In the genomic region with DNA sequence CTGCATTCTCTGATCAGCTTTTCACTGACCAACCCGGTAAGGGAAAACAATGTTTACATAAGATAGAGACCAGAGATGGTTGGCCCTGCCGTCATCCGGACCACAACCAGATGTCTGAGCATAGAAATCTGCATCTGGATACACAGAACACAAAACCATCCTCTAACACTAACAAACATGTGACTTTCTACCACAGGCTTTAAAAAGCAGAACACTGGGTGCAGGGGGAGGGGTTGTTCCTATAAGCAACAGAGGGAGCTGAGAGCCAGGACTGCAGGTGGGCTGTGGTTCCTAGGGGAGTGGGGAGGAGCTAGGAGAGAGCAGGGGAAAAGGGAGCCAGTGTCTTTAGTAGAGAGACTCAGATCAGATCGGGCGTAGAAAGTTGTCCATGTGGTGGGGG, we compare ENCODE assay signal across 20 mouse cellular contexts. TPM values are rescaled to one million over a fixed set of nuclear protein-coding genes. Genes with fewer than 3 reads are reported as not detected.
DNase-seq lines count a peak whose midpoint lies in the region; ATAC-seq lines count a peak whose summit lies in the region.
"Had no signal": no experiment of that assay in that cellular context is flagged by ENCODE, and none has a peak within 500 bp of the region (broad histone marks: within the 10 kb centered on the region; RNA-seq: fewer than 3 reads in every experiment).

No protein-coding gene starts in this region.

- no peak overlapping the region for H3K27ac ChIP-seq in heart, embryonic 11.5 days (ENCODE audit: low read depth, low read length)
- no peak overlapping the region for H3K27ac ChIP-seq in midbrain, embryonic 16.5 days (ENCODE audit: low read length)
- no peak overlapping the region for H3K27ac ChIP-seq in intestine, embryonic 15.5 days
- H3K27ac ChIP-seq: forebrain, embryonic 13.5 days; gastrocnemius, adult 2 months; limb, embryonic 12.5 days had no signal

- no peak overlapping the region for H3K4me3 ChIP-seq in heart, embryonic 11.5 days (ENCODE audit: low read depth, low read length)
- H3K4me3 ChIP-seq in midbrain, embryonic 16.5 days (ENCODE audit: low read depth, low read length), result no peak overlapping the region
- H3K4me3 ChIP-seq in intestine, embryonic 15.5 days (replicated peaks), result no peak overlapping the region
- H3K4me3 ChIP-seq: forebrain, embryonic 13.5 days; gastrocnemius, adult 2 months; limb, embryonic 12.5 days; myocyte had no signal

- H3K27me3 ChIP-seq in heart, embryonic 11.5 days (ENCODE audit: control insufficient read depth, insufficient read depth, low read length), result no peaks in the 10 kb centered on the region
- H3K27me3 ChIP-seq in splenic B cell, adult 2 months (ENCODE audit: control insufficient read depth, insufficient read depth, low read length, poor library complexity, severe bottlenecking), result no peaks in the 10 kb centered on the region
- no peaks in the 10 kb centered on the region for H3K27me3 ChIP-seq in midbrain, embryonic 16.5 days (ENCODE audit: control insufficient read depth, insufficient read depth, low read depth, low read length)
- H3K27me3 ChIP-seq in intestine, embryonic 15.5 days (replicated peaks), result no peaks in the 10 kb centered on the region
- H3K27me3 ChIP-seq: forebrain, embryonic 13.5 days; limb, embryonic 12.5 days had no signal

- H3K4me2 ChIP-seq in heart, embryonic 11.5 days, result no peak overlapping the region
- no peak overlapping the region for H3K4me2 ChIP-seq in midbrain, embryonic 16.5 days (ENCODE audit: low read length)
- H3K4me2 ChIP-seq in intestine, embryonic 15.5 days (replicated peaks), result no peak overlapping the region
- H3K4me2 ChIP-seq: forebrain, embryonic 13.5 days; limb, embryonic 12.5 days; lung, embryonic 14.5 days had no signal

- H3K36me3 ChIP-seq in heart, embryonic 11.5 days (ENCODE audit: control insufficient read depth, insufficient read depth, low read length), result no peaks in the 10 kb centered on the region
- H3K36me3 ChIP-seq in splenic B cell, adult 2 months (ENCODE audit: control insufficient read depth, insufficient read depth, low read length, poor library complexity, severe bottlenecking), result no peaks in the 10 kb centered on the region
- no peaks in the 10 kb centered on the region for H3K36me3 ChIP-seq in midbrain, embryonic 16.5 days (ENCODE audit: control insufficient read depth, insufficient read depth, low read length)
- H3K36me3 ChIP-seq in intestine, embryonic 15.5 days, result no peaks in the 10 kb centered on the region
- H3K36me3 ChIP-seq: limb, embryonic 12.5 days had no signal

- WGBS in heart, embryonic 11.5 days (ENCODE audit: insufficient replicate concordance), result 29% methylated on average over 5 of the region's 5 CpGs
- WGBS in midbrain, embryonic 16.5 days, result 55% methylated on average over 5 of the region's 5 CpGs
- 26% methylated on average over 5 of the region's 5 CpGs for WGBS in intestine, embryonic 15.5 days

- H3K4me1 ChIP-seq in heart, embryonic 11.5 days (ENCODE audit: control insufficient read depth, insufficient read depth, low read length), result 0 out of 2 replicates have a peak, but pooled peaks cover 2% of the 10 kb centered on the region
- H3K4me1 ChIP-seq in midbrain, embryonic 16.5 days (ENCODE audit: control insufficient read depth, insufficient read depth, low read length), result no peaks in the 10 kb centered on the region
- 0 out of 2 replicates have a peak, but pooled peaks cover 3% of the 10 kb centered on the region for H3K4me1 ChIP-seq in intestine, embryonic 15.5 days (replicated peaks)
- H3K4me1 ChIP-seq: forebrain, embryonic 13.5 days; limb, embryonic 12.5 days had no signal

- no peak for ATAC-seq in heart, embryonic 11.5 days (replicated peaks; ENCODE audit: insufficient number of reproducible peaks, low FRiP score, low TSS enrichment)
- ATAC-seq in granulocyte monocyte progenitor cell, adult 5-6 weeks (replicated peaks; ENCODE audit: poor library complexity, severe bottlenecking), result peak; percentile 72
- ATAC-seq in midbrain, embryonic 16.5 days, result no peak
- ATAC-seq in intestine, embryonic 15.5 days, result no peak
- ATAC-seq: forebrain, embryonic 13.5 days; intestine, embryonic 16.5 days had no signal

- H3K9ac ChIP-seq in heart, embryonic 11.5 days (ENCODE audit: low read depth, low read length), result no peak overlapping the region
- H3K9ac ChIP-seq in midbrain, embryonic 16.5 days (ENCODE audit: low read depth, low read length), result no peak overlapping the region
- H3K9ac ChIP-seq in intestine, embryonic 15.5 days, result no peak overlapping the region
- H3K9ac ChIP-seq: forebrain, embryonic 13.5 days; limb, embryonic 12.5 days; lung, embryonic 14.5 days had no signal

- DNase-seq in heart, adult 11 months, result peak; percentile 79
- DNase-seq in CD8-positive naive resting alpha-beta T cell, adult 2 months (ENCODE audit: low read depth in 2 of 2, low spot score in 2 of 2), result peak; percentile 42 to 58
- DNase-seq in splenic B cell, adult 2 months (ENCODE audit: low read depth, low spot score), result peak; percentile 57
- DNase-seq in cerebellum, postnatal 10 days, result no peak
- DNase-seq: cerebellum, adult 11 months; gastrocnemius, adult 2 months; heart, postnatal 4 days; kidney, postnatal 14 days; lung, embryonic 14.5 days had no signal

- no peaks in the 10 kb centered on the region for H3K9me3 ChIP-seq in heart, embryonic 11.5 days (replicated peaks; ENCODE audit: control insufficient read depth, low read length)
- H3K9me3 ChIP-seq in midbrain, embryonic 16.5 days (replicated peaks; ENCODE audit: control insufficient read depth, low read length, poor library complexity, severe bottlenecking), result no peaks in the 10 kb centered on the region
- no peaks in the 10 kb centered on the region for H3K9me3 ChIP-seq in intestine, embryonic 15.5 days
- H3K9me3 ChIP-seq: forebrain, embryonic 13.5 days; limb, embryonic 12.5 days had no signal

RNA-seq across cellular contexts. Expression of gene Olfr1396, which starts 13.2 kb away (rescaled TPM):
- polyA plus RNA-seq in heart, embryonic 11.5 days (2014; fragmentation: Nextera tagmentation; extraction: Ambion mirVana), result not detected in 2 replicates
- not detected in 2 replicates for total RNA-seq in granulocyte monocyte progenitor cell, adult 5-6 weeks (2014; fragmentation: Nextera tagmentation)
- total RNA-seq in granulocyte monocyte progenitor cell, adult 5-6 weeks (2017), result not detected in 2 replicates
- not detected in 2 replicates for polyA plus RNA-seq in midbrain, embryonic 16.5 days (2015; fragmentation: Nextera tagmentation; extraction: Ambion mirVana)
- polyA plus RNA-seq in intestine, embryonic 15.5 days (2015; fragmentation: Nextera tagmentation; extraction: Ambion mirVana), result not detected in 2 replicates
- total RNA-seq: gastrocnemius, adult 2 months; layer of hippocampus, postnatal 25 days had no signal
- polyA plus RNA-seq: forebrain, embryonic 13.5 days; intestine, embryonic 16.5 days; limb, embryonic 12.5 days; lung, embryonic 14.5 days; myocyte had no signal

RNA-seq across cellular contexts. Expression of gene Ifi47, which starts 25.1 kb away (rescaled TPM):
- polyA plus RNA-seq in heart, embryonic 11.5 days (2014; fragmentation: Nextera tagmentation; extraction: Ambion mirVana), result 0.58 and 0.96 TPM in 2 replicates
- 84.9 and 101 TPM in 2 replicates for total RNA-seq in granulocyte monocyte progenitor cell, adult 5-6 weeks (2014; fragmentation: Nextera tagmentation)
- total RNA-seq in granulocyte monocyte progenitor cell, adult 5-6 weeks (2017), result 45.8 and 73.5 TPM in 2 replicates
- 0.52 and 0.53 TPM in 2 replicates for polyA plus RNA-seq in midbrain, embryonic 16.5 days (2015; fragmentation: Nextera tagmentation; extraction: Ambion mirVana)
- polyA plus RNA-seq in intestine, embryonic 15.5 days (2015; fragmentation: Nextera tagmentation; extraction: Ambion mirVana), result 3.1 and 3.2 TPM in 2 replicates

RNA-seq across cellular contexts. Expression of gene Tgtp2, which starts 37.5 kb away (rescaled TPM):
- polyA plus RNA-seq in heart, embryonic 11.5 days (2014; fragmentation: Nextera tagmentation; extraction: Ambion mirVana), result not detected in 2 replicates
- 6.8 and 8.9 TPM in 2 replicates for total RNA-seq in granulocyte monocyte progenitor cell, adult 5-6 weeks (2014; fragmentation: Nextera tagmentation)
- 27.9 and 40.5 TPM in 2 replicates for total RNA-seq in granulocyte monocyte progenitor cell, adult 5-6 weeks (2017)
- not detected in 2 replicates for polyA plus RNA-seq in midbrain, embryonic 16.5 days (2015; fragmentation: Nextera tagmentation; extraction: Ambion mirVana)
- polyA plus RNA-seq in intestine, embryonic 15.5 days (2015; fragmentation: Nextera tagmentation; extraction: Ambion mirVana), result 0.56 and 0.88 TPM in 2 replicates
- total RNA-seq: heart, postnatal 4 days had no signal
- polyA plus RNA-seq: forebrain, embryonic 13.5 days; limb, embryonic 12.5 days had no signal

RNA-seq across cellular contexts. Expression of gene Olfr1395, which starts 40.6 kb away (rescaled TPM):
- not detected in 2 replicates for polyA plus RNA-seq in heart, embryonic 11.5 days (2014; fragmentation: Nextera tagmentation; extraction: Ambion mirVana)
- total RNA-seq in granulocyte monocyte progenitor cell, adult 5-6 weeks (2014; fragmentation: Nextera tagmentation), result not detected in 2 replicates
- not detected in 2 replicates for total RNA-seq in granulocyte monocyte progenitor cell, adult 5-6 weeks (2017)
- polyA plus RNA-seq in midbrain, embryonic 16.5 days (2015; fragmentation: Nextera tagmentation; extraction: Ambion mirVana), result not detected in 2 replicates
- polyA plus RNA-seq in intestine, embryonic 15.5 days (2015; fragmentation: Nextera tagmentation; extraction: Ambion mirVana), result not detected in 2 replicates
- total RNA-seq: adrenal gland, postnatal 4 days; gastrocnemius, adult 2 months; heart, postnatal 4 days; layer of hippocampus, postnatal 25 days had no signal
- polyA plus RNA-seq: forebrain, embryonic 13.5 days; intestine, embryonic 16.5 days; limb, embryonic 12.5 days; lung, embryonic 14.5 days; myocyte; urinary bladder, adult 2 months had no signal

RNA-seq across cellular contexts. Expression of gene 9930111J21Rik2, which starts 50.5 kb away (rescaled TPM):
- polyA plus RNA-seq in heart, embryonic 11.5 days (2014; fragmentation: Nextera tagmentation; extraction: Ambion mirVana), result not detected in 2 replicates
- total RNA-seq in granulocyte monocyte progenitor cell, adult 5-6 weeks (2014; fragmentation: Nextera tagmentation), result 40.1 and 45.9 TPM in 2 replicates
- 29.3 and 35.2 TPM in 2 replicates for total RNA-seq in granulocyte monocyte progenitor cell, adult 5-6 weeks (2017)
- polyA plus RNA-seq in midbrain, embryonic 16.5 days (2015; fragmentation: Nextera tagmentation; extraction: Ambion mirVana), result 0.23 and 0.35 TPM in 2 replicates
- 0.76 and 1.1 TPM in 2 replicates for polyA plus RNA-seq in intestine, embryonic 15.5 days (2015; fragmentation: Nextera tagmentation; extraction: Ambion mirVana)

Comparison
In these comparisons a context has a peak if more than half of its experiments do, and no peak if none do; other contexts are left out.
1. DNase-seq: peak in heart, adult 11 months (single experiment), CD8-positive naive resting alpha-beta T cell, adult 2 months (2 of 2) and splenic B cell, adult 2 months (single experiment); none in cerebellum, postnatal 10 days (0 of 2).